Mouse (Mus musculus): ENCODE data around the gene 1700003E16Rik. TPM values are rescaled to one million over a fixed set of nuclear protein-coding genes. Genes with fewer than 3 reads are reported as not detected.

The 1700003E16Rik gene
- polyA plus RNA-seq, 1 experiment from 2014 or later = 1.8 TPM

DNA sequence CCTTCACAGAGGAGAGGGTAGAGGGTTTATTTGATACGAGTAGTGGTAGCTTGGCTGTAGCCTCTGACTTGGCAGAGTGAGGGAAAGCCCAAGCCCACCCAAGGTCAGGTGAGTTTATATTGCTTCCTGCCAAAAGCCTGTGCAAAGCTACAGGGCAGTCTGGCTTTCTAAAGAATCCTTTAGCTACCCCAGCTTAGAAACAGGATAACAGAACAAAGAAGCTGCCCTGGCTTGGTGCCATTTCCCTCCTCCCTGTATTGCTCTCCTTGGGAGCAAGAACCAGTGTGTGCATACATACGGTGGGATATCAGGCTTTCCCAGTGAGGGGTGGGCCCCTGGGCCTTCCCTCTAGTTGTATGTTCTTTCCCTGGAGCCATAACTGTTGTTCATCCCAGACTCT lies 54.3 kb downstream of the 1700003E16Rik start:
- no peak overlapping the region for H3K4me2 ChIP-seq
- no peak for ATAC-seq (ENCODE audit: insufficient number of reproducible peaks, insufficient read depth, low FRiP score, low TSS enrichment, low read depth)
- no peaks in the 10 kb centered on the region for H3K27me3 ChIP-seq
- H3K9me3 ChIP-seq = no peaks in the 10 kb centered on the region
- H3K27ac ChIP-seq = no peak overlapping the region
- H3K36me3 ChIP-seq = no peaks in the 10 kb centered on the region
- H3K4me1 ChIP-seq (replicated peaks) = peaks cover 14% of the 10 kb centered on the region
- no peak overlapping the region for H3K9ac ChIP-seq (replicated peaks)
- no peak overlapping the region for H3K4me3 ChIP-seq (replicated peaks)
- WGBS = 72% methylated on average over 2 of the region's 2 CpGs

DNA sequence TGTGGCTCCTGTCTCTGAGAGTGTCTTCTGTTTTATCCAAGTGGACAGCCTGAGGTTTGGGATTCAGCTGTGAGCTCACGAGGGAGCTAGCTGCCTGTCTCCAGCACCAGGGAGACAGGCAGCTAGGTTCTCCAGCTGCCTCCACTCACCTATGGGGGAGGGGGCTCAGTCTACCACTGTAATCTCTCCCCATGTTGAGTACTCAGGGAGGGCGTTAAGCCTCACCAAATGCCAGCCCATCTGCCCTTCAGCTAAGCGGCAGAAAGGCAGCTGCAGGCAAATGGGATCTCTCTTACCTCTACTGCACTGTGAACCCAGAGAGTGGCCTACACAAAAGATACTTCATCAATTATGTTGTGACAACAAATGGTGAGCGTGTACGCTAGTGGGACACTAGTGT lies 55.3 kb downstream of the 1700003E16Rik start:
- no peak overlapping the region for H3K4me3 ChIP-seq (replicated peaks)
- no peak overlapping the region for H3K4me2 ChIP-seq
- no peaks in the 10 kb centered on the region for H3K27me3 ChIP-seq
- ATAC-seq (ENCODE audit: insufficient number of reproducible peaks, insufficient read depth, low FRiP score, low TSS enrichment, low read depth) = no peak
- H3K9me3 ChIP-seq = no peaks in the 10 kb centered on the region
- peaks cover 17% of the 10 kb centered on the region for H3K4me1 ChIP-seq (replicated peaks)
- H3K36me3 ChIP-seq = no peaks in the 10 kb centered on the region
- H3K9ac ChIP-seq (replicated peaks) = 0 out of 2 replicates have a peak overlapping the region, but pooled peaks have one; percentile 27
- no peak overlapping the region for H3K27ac ChIP-seq
- WGBS = 17% methylated on average over 5 of the region's 5 CpGs

Other genes starting within 250 kb of the 1700003E16Rik start
- 3.8 and 4.2 TPM in 2 replicates for gene Sema4f, start 216.6 kb upstream of the 1700003E16Rik start, polyA plus RNA-seq (2016; fragmentation: Nextera tagmentation; extraction: Ambion mirVana)
- gene M1ap, start 209.5 kb upstream of the 1700003E16Rik start, polyA plus RNA-seq (2016; fragmentation: Nextera tagmentation; extraction: Ambion mirVana) = 0.20 and 0.32 TPM in 2 replicates
- 9.9 and 10.0 TPM in 2 replicates for gene Dok1, start 122.9 kb upstream of the 1700003E16Rik start, polyA plus RNA-seq (2016; fragmentation: Nextera tagmentation; extraction: Ambion mirVana)
- gene Loxl3, start 122.2 kb upstream of the 1700003E16Rik start, polyA plus RNA-seq (2016; fragmentation: Nextera tagmentation; extraction: Ambion mirVana) = 15.7 and 19.4 TPM in 2 replicates
- 158 and 159 TPM in 2 replicates for gene Aup1, start 101.9 kb upstream of the 1700003E16Rik start, polyA plus RNA-seq (2016; fragmentation: Nextera tagmentation; extraction: Ambion mirVana)
- 68.7 and 75.5 TPM in 2 replicates for gene Htra2, start 101.1 kb upstream of the 1700003E16Rik start, polyA plus RNA-seq (2016; fragmentation: Nextera tagmentation; extraction: Ambion mirVana)
- gene Dqx1, start 98.6 kb upstream of the 1700003E16Rik start, polyA plus RNA-seq (2016; fragmentation: Nextera tagmentation; extraction: Ambion mirVana) = 0.68 and 1.1 TPM in 2 replicates
- gene Tlx2, start 86.1 kb upstream of the 1700003E16Rik start, polyA plus RNA-seq (2016; fragmentation: Nextera tagmentation; extraction: Ambion mirVana) = 0.27 and 1.0 TPM in 2 replicates
- gene Pcgf1, start 78.5 kb upstream of the 1700003E16Rik start, polyA plus RNA-seq (2016; fragmentation: Nextera tagmentation; extraction: Ambion mirVana) = 39.0 and 39.7 TPM in 2 replicates
- gene Lbx2, start 70.0 kb upstream of the 1700003E16Rik start, polyA plus RNA-seq (2016; fragmentation: Nextera tagmentation; extraction: Ambion mirVana) = 0.63 and 6.7 TPM in 2 replicates
- gene Ccdc142, start 54.8 kb upstream of the 1700003E16Rik start, polyA plus RNA-seq (2016; fragmentation: Nextera tagmentation; extraction: Ambion mirVana) = 3.6 and 3.8 TPM in 2 replicates
- 3.9 and 4.2 TPM in 2 replicates for gene Gm42688, start 54.8 kb upstream of the 1700003E16Rik start, polyA plus RNA-seq (2016; fragmentation: Nextera tagmentation; extraction: Ambion mirVana)
- gene Mrpl53, start 47.4 kb upstream of the 1700003E16Rik start, polyA plus RNA-seq (2016; fragmentation: Nextera tagmentation; extraction: Ambion mirVana) = 134 and 140 TPM in 2 replicates
- 55.3 and 58.2 TPM in 2 replicates for gene Mogs, start 40.9 kb upstream of the 1700003E16Rik start, polyA plus RNA-seq (2016; fragmentation: Nextera tagmentation; extraction: Ambion mirVana)
- 191 and 219 TPM in 2 replicates for gene Wbp1, start 34.8 kb upstream of the 1700003E16Rik start, polyA plus RNA-seq (2016; fragmentation: Nextera tagmentation; extraction: Ambion mirVana)
- 17.6 and 19.2 TPM in 2 replicates for gene Ino80b, start 31.0 kb upstream of the 1700003E16Rik start, polyA plus RNA-seq (2016; fragmentation: Nextera tagmentation; extraction: Ambion mirVana)
- gene Rtkn, start 20.9 kb upstream of the 1700003E16Rik start, polyA plus RNA-seq (2016; fragmentation: Nextera tagmentation; extraction: Ambion mirVana) = 62.0 and 62.6 TPM in 2 replicates
- gene Wdr54, start within 50 bp of the 1700003E16Rik start, polyA plus RNA-seq (2016; fragmentation: Nextera tagmentation; extraction: Ambion mirVana) = 10.2 and 10.4 TPM in 2 replicates
- gene Dctn1, start 9.5 kb downstream of the 1700003E16Rik start, polyA plus RNA-seq (2016; fragmentation: Nextera tagmentation; extraction: Ambion mirVana) = 102 and 104 TPM in 2 replicates
- gene Slc4a5, start 63.4 kb downstream of the 1700003E16Rik start, polyA plus RNA-seq (2016; fragmentation: Nextera tagmentation; extraction: Ambion mirVana) = 0.49 and 0.68 TPM in 2 replicates
- gene Mthfd2, start 169.5 kb downstream of the 1700003E16Rik start, polyA plus RNA-seq (2016; fragmentation: Nextera tagmentation; extraction: Ambion mirVana) = 43.2 and 47.1 TPM in 2 replicates
- 65.4 and 68.7 TPM in 2 replicates for gene Mob1a, start 169.6 kb downstream of the 1700003E16Rik start, polyA plus RNA-seq (2016; fragmentation: Nextera tagmentation; extraction: Ambion mirVana)
- gene Bola3, start 192.7 kb downstream of the 1700003E16Rik start, polyA plus RNA-seq (2016; fragmentation: Nextera tagmentation; extraction: Ambion mirVana) = 140 TPM in 2 replicates

All from limb, embryonic 12.5 days (tissue).